13 mouse cellular contexts compared by ENCODE assay signal in genomic region chr3:130796531-130796930, GRCm38 (mm10).
A peak's percentile ranks its signal among the peaks of the same experiment; 100 is the strongest.
DNase-seq lines count a peak whose midpoint lies in the region; ATAC-seq and TF ChIP-seq lines count a peak whose summit lies in the region.
"Had no signal": no experiment of that assay in that cellular context is flagged by ENCODE, and none has a peak within 500 bp of the region (broad histone marks: within the 10 kb centered on the region; RNA-seq: fewer than 3 reads in every experiment).

No protein-coding gene starts in this region.

- peak overlapping the region; percentile 85 for H3K27ac ChIP-seq in MEL (ENCODE audit: control insufficient read depth, low read depth, low read length)
- no peak overlapping the region for H3K27ac ChIP-seq in intestine, postnatal 0 days (ENCODE audit: low read depth, low read length)
- H3K27ac ChIP-seq: hindbrain, embryonic 15.5 days; limb, embryonic 10.5 days had no signal

- peak in 1 of 2 experiments; percentile 43; a peak in 1 of 4 replicates for TF ChIP-seq POLR2A in MEL (IDR thresholded peaks at IDR 0.05; ENCODE audit: control insufficient read depth in 1 of 2, insufficient read depth in 1 of 2, low read depth in 1 of 2, low read length in 2 of 2, poor library complexity in 1 of 2)

- no peaks in the 10 kb centered on the region for H3K27me3 ChIP-seq in MEL (ENCODE audit: control insufficient read depth in 1 of 2, insufficient read depth in 2 of 2, low read length in 2 of 2)
- no peaks in the 10 kb centered on the region for H3K27me3 ChIP-seq in intestine, postnatal 0 days (replicated peaks; ENCODE audit: control insufficient read depth, insufficient read depth, low read length)
- H3K27me3 ChIP-seq: hindbrain, embryonic 15.5 days had no signal

- peaks cover 0 to 24% of the 10 kb centered on the region in 2 experiments; a peak in 2 of 4 replicates for H3K36me3 ChIP-seq in MEL (ENCODE audit: control insufficient read depth in 1 of 2, insufficient read depth in 2 of 2, low read length in 2 of 2)
- no peaks in the 10 kb centered on the region for H3K36me3 ChIP-seq in intestine, postnatal 0 days (ENCODE audit: control insufficient read depth, insufficient read depth)
- H3K36me3 ChIP-seq: hindbrain, embryonic 15.5 days; limb, embryonic 10.5 days had no signal

- peak overlapping the region; percentile 38 to 53 for H3K4me3 ChIP-seq in MEL (ENCODE audit: control insufficient read depth in 1 of 2, insufficient read depth in 1 of 2, low read depth in 2 of 2, low read length in 2 of 2)
- no peak overlapping the region for H3K4me3 ChIP-seq in intestine, postnatal 0 days (ENCODE audit: low read depth, low read length)
- H3K4me3 ChIP-seq: hindbrain, embryonic 15.5 days; limb, embryonic 10.5 days had no signal

- TF ChIP-seq CTCF in MEL (IDR thresholded peaks at IDR 0.05 in 2 of 3, conservative IDR thresholded peaks at IDR 0.05 in 1 of 3; ENCODE audit: control insufficient read depth in 1 of 3, insufficient read depth in 1 of 3, low read depth in 2 of 3, low read length in 3 of 3, poor library complexity in 1 of 3, severe bottlenecking in 1 of 3): no peak
- TF ChIP-seq CTCF in intestine, postnatal 0 days (IDR thresholded peaks at IDR 0.05; ENCODE audit: low read depth): no peak

- 41% methylated on average over 8 of the region's 8 CpGs for WGBS in intestine, postnatal 0 days

- H3K4me1 ChIP-seq in MEL (ENCODE audit: control insufficient read depth in 1 of 2, insufficient read depth in 2 of 2, low read length in 2 of 2): peaks cover 2 to 25% of the 10 kb centered on the region in 2 experiments; a peak in 2 of 4 replicates
- no peaks in the 10 kb centered on the region for H3K4me1 ChIP-seq in intestine, postnatal 0 days (replicated peaks; ENCODE audit: control insufficient read depth, insufficient read depth, low read length)
- H3K4me1 ChIP-seq: hindbrain, embryonic 15.5 days had no signal

- DNase-seq in A20 (ENCODE audit: low read depth, low spot score) (peak; percentile 68), MEL (ENCODE audit: low read depth, low spot score) (peak; percentile 89)
- DNase-seq in right cerebral cortex, postnatal 25 days: no peak
- DNase-seq in kidney, postnatal 10 days: no peak
- no peak for DNase-seq in kidney, postnatal 14 days
- no peak for DNase-seq in left cerebral cortex, adult 9 months (ENCODE audit: low spot score in 2 of 2)
- DNase-seq: adrenal gland, adult 2 months; cerebellum, adult 11-12 months had no signal

- peak; percentile 70 to 82 for TF ChIP-seq EP300 in MEL (IDR thresholded peaks at IDR 0.05; ENCODE audit: low read depth in 1 of 2, low read length in 2 of 2)

- no peak for TF ChIP-seq RAD21 in MEL (IDR thresholded peaks at IDR 0.05; ENCODE audit: low read depth, low read length)

- peak; percentile 45; the same call in 1 of the 2 replicates for ATAC-seq in intestine, postnatal 0 days
- ATAC-seq in neutrophil, adult 5-6 weeks (ENCODE audit: extremely low read depth, insufficient number of reproducible peaks, low FRiP score, poor library complexity, severe bottlenecking): peak; percentile 77
- ATAC-seq: forebrain, embryonic 16.5 days had no signal

- no peaks in the 10 kb centered on the region for H3K79me2 ChIP-seq in MEL (ENCODE audit: control insufficient read depth, insufficient read depth, low read length, poor library complexity)

- H3K4me2 ChIP-seq in intestine, postnatal 0 days (replicated peaks; ENCODE audit: low read depth): peak overlapping the region; percentile 27; the same call in 1 of the 2 replicates
- H3K4me2 ChIP-seq: hindbrain, embryonic 15.5 days had no signal

- H3K9me3 ChIP-seq in MEL (replicated peaks; ENCODE audit: insufficient read depth, low read length): no peaks in the 10 kb centered on the region
- H3K9me3 ChIP-seq in intestine, postnatal 0 days (ENCODE audit: control insufficient read depth): no peaks in the 10 kb centered on the region
- H3K9me3 ChIP-seq: hindbrain, embryonic 15.5 days; limb, embryonic 10.5 days had no signal

- H3K9ac ChIP-seq in MEL (ENCODE audit: control insufficient read depth, low read depth, low read length, poor library complexity, severe bottlenecking): peak overlapping the region; percentile 58
- no peak overlapping the region for H3K9ac ChIP-seq in intestine, postnatal 0 days (ENCODE audit: low read depth, low read length)
- H3K9ac ChIP-seq: hindbrain, embryonic 15.5 days had no signal

TF ChIP-seq in MEL, 35 proteins besides CTCF, POLR2A, EP300 and RAD21:
- TF ChIP-seq MXI1 (IDR thresholded peaks at IDR 0.05; ENCODE audit: low read depth, low read length) (peak; percentile 70), MAX (IDR thresholded peaks at IDR 0.05; ENCODE audit: low read length) (peak; percentile 83), NRF1 (IDR thresholded peaks at IDR 0.05; ENCODE audit: insufficient read depth, low read depth, low read length, poor library complexity, severe bottlenecking) (peak; percentile 24; the same call in 1 of the 2 replicates), TAL1 (IDR thresholded peaks at IDR 0.05; ENCODE audit: low read length) (no peak; the same call in 1 of the 2 replicates), GABPA (IDR thresholded peaks at IDR 0.05; ENCODE audit: low read depth, low read length) (0 out of 2 replicates have a peak, but pooled peaks have one; percentile 14), HCFC1 (IDR thresholded peaks at IDR 0.05; ENCODE audit: low read depth, low read length) (peak; percentile 64; the same call in 1 of the 2 replicates), RCOR1 (IDR thresholded peaks at IDR 0.05; ENCODE audit: low read depth, low read length) (peak; percentile 31; the same call in 1 of the 2 replicates), MYC (IDR thresholded peaks at IDR 0.05; ENCODE audit: low read depth, low read length) (peak; percentile 89), TBP (IDR thresholded peaks at IDR 0.05; ENCODE audit: low read depth, low read length) (peak; percentile 54), ETS1 (IDR thresholded peaks at IDR 0.05; ENCODE audit: low read depth, low read length) (peak; percentile 63; the same call in 1 of the 2 replicates), ZNF384 (IDR thresholded peaks at IDR 0.05; ENCODE audit: low read depth, low read length) (no peak), NELFE (IDR thresholded peaks at IDR 0.05; ENCODE audit: low read depth, low read length) (peak; percentile 55), ZMIZ1 (IDR thresholded peaks at IDR 0.05; ENCODE audit: low read depth, low read length) (no peak), TCF12 (IDR thresholded peaks at IDR 0.05; ENCODE audit: low read depth, low read length) (peak; percentile 59), SIN3A (IDR thresholded peaks at IDR 0.05; ENCODE audit: low read length) (peak; percentile 79), BHLHE40 (IDR thresholded peaks at IDR 0.05; ENCODE audit: borderline replicate concordance, low read depth, low read length) (no peak; the same call in 1 of the 2 replicates), MAFK (IDR thresholded peaks at IDR 0.05; ENCODE audit: borderline replicate concordance, low read depth, low read length) (no peak), GATA1 (IDR thresholded peaks at IDR 0.05; ENCODE audit: low read depth, low read length) (peak; percentile 80), POLR2AphosphoS2 (IDR thresholded peaks at IDR 0.05; ENCODE audit: low read length) (peak; percentile 55; the same call in 1 of the 2 replicates), UBTF (IDR thresholded peaks at IDR 0.05; ENCODE audit: borderline replicate concordance, insufficient read depth, low read depth, low read length) (no peak), ELF1 (IDR thresholded peaks at IDR 0.05; ENCODE audit: low read depth, low read length) (peak; percentile 69), MYB (IDR thresholded peaks at IDR 0.05; ENCODE audit: low read depth, low read length) (peak; percentile 46; the same call in 1 of the 2 replicates), MAZ (IDR thresholded peaks at IDR 0.05; ENCODE audit: low read depth, low read length) (0 out of 2 replicates have a peak, but pooled peaks have one; percentile 35)
TF ChIP-seq in MEL: peak in this region for 17.

Comparison
In these comparisons a context has a peak if more than half of its experiments do, and no peak if none do; other contexts are left out.
1. DNase-seq: peak in A20 (single experiment) and MEL (single experiment); none in right cerebral cortex, postnatal 25 days (single experiment), kidney, postnatal 10 days (single experiment), kidney, postnatal 14 days (single experiment) and left cerebral cortex, adult 9 months (0 of 2).